Mouse (Mus musculus) testis, adult 2 months (tissue): Measurements from ENCODE around the gene Sympk. TPM values are rescaled to one million over a fixed set of nuclear protein-coding genes. Genes with fewer than 3 reads are reported as not detected.

Source experiments
- H3K27ac ChIP-seq: fragments of 200-500 bp; 2 replicates; pipeline ENCODE4 v1.5.1; 2012; ENCODE audit warnings: low read depth, low read length; ENCODE audit not compliant: control insufficient read depth, insufficient read depth
- H3K27me3 ChIP-seq: fragments of 200-500 bp; 2 replicates; pipeline ENCODE4 v1.6.1; 2012; ENCODE audit warnings: mild to moderate bottlenecking, low read length, moderate library complexity; ENCODE audit not compliant: control insufficient read depth, insufficient read depth
- H3K36me3 ChIP-seq: fragments of 200-500 bp; 2 replicates; pipeline ENCODE4 v1.6.1; 2012; ENCODE audit warnings: mild to moderate bottlenecking, low read length; ENCODE audit not compliant: control insufficient read depth, insufficient read depth
- H3K4me1 ChIP-seq: fragments of 200-500 bp; 2 replicates; pipeline ENCODE4 v1.6.1; 2012; ENCODE audit warnings: low read length; ENCODE audit not compliant: control insufficient read depth, insufficient read depth
- H3K4me3 ChIP-seq: fragments of 200-500 bp; 2 replicates; pipeline ENCODE4 v1.5.1; 2012; ENCODE audit warnings: low read depth, mild to moderate bottlenecking, low read length, moderate library complexity, mixed read lengths; ENCODE audit not compliant: control insufficient read depth
- CTCF ChIP-seq: fragments of 200-500 bp; IDR thresholded peaks from 2 replicates; pipeline ENCODE4 v1.5.1; 2012; ENCODE audit warnings: low read depth, mild to moderate bottlenecking, inconsistent platforms, low read length, moderate library complexity; ENCODE audit not compliant: control insufficient read depth, insufficient read depth, insufficient replicate concordance
- POLR2A ChIP-seq: fragments of 200-500 bp; IDR thresholded peaks from 2 replicates; pipeline ENCODE4 v1.6.1; 2012; ENCODE audit warnings: low read depth, mild to moderate bottlenecking, inconsistent platforms, low read length, moderate library complexity; ENCODE audit not compliant: control insufficient read depth
- polyA plus RNA-seq: library from polyadenylated mRNA; depleted of rRNA; stranded (reverse); fragments of >200 nt; gene quantifications from 2 replicates; pipeline ENCODE4 v1.2.3, GENCODE M21; 2012

Sympk gene
- polyA plus RNA-seq, 1 experiment: 196 TPM

DNA sequence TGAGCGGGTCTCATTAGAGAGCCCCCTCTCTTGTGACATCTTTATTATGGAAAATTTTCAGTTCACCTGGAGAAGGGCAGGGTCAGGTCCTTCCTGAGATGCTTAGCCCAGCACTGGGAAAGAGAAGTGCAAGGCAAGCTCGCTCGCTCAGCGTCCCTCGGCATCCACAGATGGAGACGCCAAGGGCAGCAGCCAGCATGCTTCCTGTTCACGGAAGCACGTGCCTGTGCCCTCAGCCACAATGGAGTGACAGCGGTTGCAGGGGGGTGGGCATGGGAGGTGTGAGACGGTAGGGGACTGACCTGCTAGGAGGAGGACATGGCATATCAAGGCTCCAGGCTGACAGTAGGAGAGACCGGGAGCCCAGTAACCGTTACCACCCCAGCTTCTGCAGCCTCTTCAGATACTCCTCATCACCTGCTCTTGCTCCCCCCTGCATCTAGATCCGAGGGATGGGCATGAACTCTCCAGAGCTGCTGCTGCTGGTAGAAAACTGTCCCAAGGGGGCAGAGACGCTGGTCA is 23.9 kb downstream of the Sympk start:
- H3K4me3 ChIP-seq: no peak overlapping the region
- no peak overlapping the region for H3K27ac ChIP-seq
- H3K36me3 ChIP-seq: no peaks in the 10 kb centered on the region; the same call in 1 of the 2 replicates
- peaks cover under 1% of the 10 kb centered on the region; the same call in 1 of the 2 replicates for H3K4me1 ChIP-seq
- TF ChIP-seq POLR2A (no peak), CTCF (no peak)
- no peaks in the 10 kb centered on the region for H3K27me3 ChIP-seq

DNA sequence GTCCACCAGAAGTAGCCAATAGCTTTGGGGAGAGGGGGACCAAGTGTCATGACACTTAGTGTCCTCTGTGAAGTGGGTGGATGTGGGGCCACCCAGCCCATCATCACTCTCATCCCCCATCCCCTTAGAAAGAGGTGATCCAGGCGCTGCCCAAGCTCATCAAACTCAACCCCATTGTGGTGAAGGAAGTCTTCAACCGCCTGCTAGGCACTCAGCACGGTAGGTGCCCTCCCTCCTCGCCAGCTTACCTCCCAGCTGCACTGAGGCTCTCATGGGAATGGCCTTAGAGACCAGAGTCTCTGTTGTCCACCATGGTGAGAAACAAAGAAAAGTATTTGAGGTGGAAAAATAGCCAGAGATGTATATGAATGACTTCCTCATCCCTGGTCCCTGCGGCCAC is 25.1 kb downstream of the Sympk start:
- no peak for TF ChIP-seq POLR2A
- TF ChIP-seq CTCF: no peak
- H3K27me3 ChIP-seq: no peaks in the 10 kb centered on the region

DNA sequence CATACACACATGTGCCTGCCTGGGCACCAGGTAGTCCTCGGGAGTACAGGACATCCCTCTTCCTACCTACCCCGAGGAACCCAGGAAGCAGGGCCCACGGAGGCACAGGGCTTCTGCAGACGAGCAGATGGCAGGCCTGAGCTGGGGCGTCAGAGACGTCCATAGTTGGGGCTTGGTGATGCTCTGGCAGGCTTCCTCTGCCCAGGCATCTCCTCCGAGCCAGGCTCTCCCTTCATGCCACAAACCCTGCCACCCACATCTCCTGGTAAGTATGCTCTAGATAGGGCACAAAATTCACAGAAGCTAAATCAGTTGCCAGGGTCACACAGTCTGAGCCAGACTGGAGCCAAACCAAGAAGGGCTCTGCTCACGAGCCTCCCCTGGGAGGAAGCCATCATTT is 26.0 kb downstream of the Sympk start:
- Histone ChIP-seq H3K4me1 (peaks cover 12% of the 10 kb centered on the region), H3K27ac (no peak overlapping the region), H3K27me3 (no peaks in the 10 kb centered on the region), H3K36me3 (no peaks in the 10 kb centered on the region), H3K4me3 (peak overlapping the region; percentile 32)
- TF ChIP-seq POLR2A: no peak
- TF ChIP-seq CTCF: no peak

More for the DNA sequence above, 25.1 kb downstream of the Sympk start:
- Histone ChIP-seq H3K36me3 (no peaks in the 10 kb centered on the region), H3K4me3 (no peak overlapping the region), H3K4me1 (peaks cover 10% of the 10 kb centered on the region), H3K27ac (no peak overlapping the region)

DNA sequence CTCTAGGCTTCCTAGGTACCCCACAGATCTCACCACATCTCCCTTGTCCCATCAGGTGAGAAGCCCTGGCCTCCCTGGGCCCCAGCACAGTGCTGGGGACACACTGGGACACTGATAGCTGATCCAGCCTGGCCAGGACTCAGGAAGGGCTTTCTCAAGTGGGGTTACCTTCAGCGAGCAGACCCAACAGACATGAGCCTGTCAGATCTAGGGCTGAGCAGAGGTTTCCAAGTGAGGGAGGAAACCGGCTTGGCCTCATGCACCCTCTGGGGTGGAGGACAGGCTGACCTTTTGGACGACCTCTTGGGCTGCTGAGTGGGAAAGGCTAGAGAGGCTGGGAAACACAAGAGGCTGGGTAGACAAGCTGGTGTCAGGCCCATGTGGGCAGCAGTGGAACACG is 27.0 kb downstream of the Sympk start:
- H3K4me1 ChIP-seq: peaks cover 13% of the 10 kb centered on the region
- H3K36me3 ChIP-seq: no peaks in the 10 kb centered on the region

DNA sequence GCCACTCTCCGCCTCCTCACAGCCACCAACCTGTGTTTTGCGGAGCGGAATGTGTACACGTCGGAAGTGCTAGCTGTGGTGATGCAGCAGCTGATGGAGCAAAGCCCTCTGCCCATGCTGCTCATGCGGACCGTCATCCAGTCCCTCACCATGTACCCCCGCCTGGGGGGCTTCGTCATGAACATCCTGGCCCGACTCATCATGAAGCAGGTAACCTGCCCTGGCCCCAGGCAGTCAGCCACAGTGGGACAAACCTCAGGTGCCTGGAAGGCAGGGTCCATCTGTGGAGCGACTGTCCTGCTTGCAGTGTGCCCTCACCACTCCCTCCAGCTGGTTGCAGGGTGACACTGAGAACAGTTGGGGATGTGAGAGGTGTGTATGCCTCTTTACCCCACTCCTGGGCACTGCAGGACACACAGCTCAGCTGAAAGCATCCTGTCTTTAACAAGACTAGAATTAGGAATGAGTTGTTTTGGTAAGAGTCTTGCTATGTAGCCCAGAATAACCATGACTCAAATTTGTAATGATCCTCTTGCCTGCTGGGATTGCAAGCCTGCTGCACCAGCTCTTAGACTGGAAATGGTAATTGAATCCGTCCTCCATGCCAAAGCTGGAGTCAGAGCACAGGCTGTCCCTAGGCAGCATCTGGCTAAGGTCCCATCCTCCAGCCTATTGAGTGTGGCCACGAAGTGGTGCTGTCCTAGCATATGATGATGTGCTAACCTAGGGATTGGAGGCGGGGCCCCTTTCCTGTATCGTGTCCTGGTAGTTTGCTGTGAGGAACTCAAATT is 28.4 kb downstream of the Sympk start:
- TF ChIP-seq CTCF (no peak), POLR2A (peak; percentile 32; the same call in 1 of the 2 replicates)
- Histone ChIP-seq H3K36me3 (no peaks in the 10 kb centered on the region), H3K4me1 (peaks cover 13% of the 10 kb centered on the region), H3K27me3 (no peaks in the 10 kb centered on the region), H3K27ac (peak overlapping the region; percentile 41; the same call in 1 of the 2 replicates), H3K4me3 (peak overlapping the region; percentile 87)

More for the DNA sequence above, 27.0 kb downstream of the Sympk start:
- Histone ChIP-seq H3K27me3 (no peaks in the 10 kb centered on the region), H3K4me3 (peak overlapping the region; percentile 72), H3K27ac (no peak overlapping the region)
- TF ChIP-seq CTCF (no peak), POLR2A (no peak)

DNA sequence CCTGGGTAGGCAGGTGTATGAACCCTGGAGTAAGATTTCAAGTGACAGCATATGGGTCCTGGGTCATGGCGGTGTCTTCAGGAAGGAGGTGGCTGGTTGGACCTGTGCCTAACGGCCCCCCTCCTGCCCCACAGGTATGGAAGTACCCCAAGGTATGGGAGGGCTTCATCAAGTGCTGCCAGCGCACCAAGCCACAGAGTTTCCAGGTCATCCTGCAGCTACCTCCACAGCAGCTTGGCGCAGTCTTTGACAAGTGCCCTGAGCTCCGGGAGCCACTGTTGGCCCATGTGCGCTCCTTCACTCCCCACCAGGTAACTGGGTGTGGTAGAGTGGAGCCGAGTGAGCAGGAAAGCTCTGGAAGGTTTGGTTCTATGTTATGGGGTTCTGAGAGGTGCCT is 29.0 kb downstream of the Sympk start:
- H3K4me1 ChIP-seq: peaks cover 13% of the 10 kb centered on the region
- TF ChIP-seq POLR2A (no peak), CTCF (no peak)
- H3K27me3 ChIP-seq: no peaks in the 10 kb centered on the region
- no peaks in the 10 kb centered on the region for H3K36me3 ChIP-seq
- peak overlapping the region; percentile 87 for H3K4me3 ChIP-seq
- no peak overlapping the region for H3K27ac ChIP-seq

- H3K36me3 ChIP-seq: no peaks in the 10 kb centered on the region
- TF ChIP-seq POLR2A: peak; percentile 63; the same call in 1 of the 2 replicates
- TF ChIP-seq CTCF: peak; percentile 46; the same call in 1 of the 2 replicates
Observed at GRCm38 (mm10) chr7:19054047-19054776, 30.0 kb downstream of the Sympk start, which contains the start of gene Rsph6a. Gene Rsph6a, plus strand, starts transcription at chr7:19054690.

DNA sequence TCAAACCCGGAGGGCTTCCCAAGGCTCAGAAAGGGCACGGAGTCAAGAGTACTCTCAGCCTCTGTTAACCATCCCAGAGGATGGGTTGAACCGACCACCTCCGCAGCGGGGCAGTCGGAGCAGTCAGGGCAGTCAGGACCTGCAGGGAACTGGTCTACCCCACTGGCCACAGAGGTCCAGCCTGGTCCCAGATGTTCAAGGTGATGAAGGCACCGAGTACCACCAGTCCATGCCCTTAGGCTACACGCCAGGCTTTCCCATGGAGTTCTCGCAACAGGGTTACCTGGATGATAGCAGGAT is 30.6 kb downstream of the Sympk start:
- peaks cover 13% of the 10 kb centered on the region for H3K4me1 ChIP-seq
- TF ChIP-seq POLR2A (no peak), CTCF (no peak)
- peak overlapping the region; percentile 87 for H3K4me3 ChIP-seq
- no peaks in the 10 kb centered on the region for H3K36me3 ChIP-seq
- no peaks in the 10 kb centered on the region for H3K27me3 ChIP-seq
- H3K27ac ChIP-seq: peak overlapping the region; percentile 80

More at GRCm38 (mm10) chr7:19054047-19054776, 30.0 kb downstream of the Sympk start, which contains the start of gene Rsph6a:
- Histone ChIP-seq H3K27ac (peak within 1 kb of the TSS; percentile 80), H3K4me1 (peaks cover 13% of the 10 kb centered on the region), H3K27me3 (no peaks in the 10 kb centered on the region), H3K4me3 (peak within 1 kb of the TSS; percentile 87)
